Mouse (Mus musculus) gastrocnemius, adult 18-20 months (tissue): ENCODE measurements around the gene Rpl4. TPM values are rescaled to one million over a fixed set of nuclear protein-coding genes. Genes with fewer than 3 reads are reported as not detected.
"Not testable (repeated sequence)": the region's sequence is repeated elsewhere in the genome, so short reads cannot be mapped to it uniquely, and the experiment has no call there.

ENCODE experiments used
- DNase-seq: peaks from one replicate; pipeline ENCODE4 v3.0.0; 2021; ENCODE audit warnings: low spot score
- long read RNA-seq, 2 experiments: library from polyadenylated mRNA; stranded (forward); transcript quantifications; one replicate each; pipeline ENCODE4 v2.0.0; 2021
- total RNA-seq, 2 experiments: library from RNA; stranded (reverse); gene quantifications; 2 replicates each; pipeline ENCODE4 v1.2.3; 2021

Rpl4 gene
- 100 to 1,000 TPM; 623 to 643 TPM for total RNA-seq
- long read RNA-seq, experiment 1, transcript Rpl4-202 (4 exons, 596 nt), result minor isoform, 5 of 682 reads
- long read RNA-seq, experiment 1, transcript Rpl4-201 (10 exons, 1,538 nt), result major isoform, 618 of 682 reads
- long read RNA-seq, experiment 1, partial matches to known transcripts, result 53 of 682 reads
- long read RNA-seq, experiment 1, other reads (novel, unspliced or antisense), result 6 of 682 reads
- long read RNA-seq, experiment 2, transcript Rpl4-202 (4 exons, 596 nt), result minor isoform, 8 of 639 reads
- long read RNA-seq, experiment 2, transcript Rpl4-201 (10 exons, 1,538 nt), result major isoform, 564 of 639 reads
- long read RNA-seq, experiment 2, partial matches to known transcripts, result 62 of 639 reads
- long read RNA-seq, experiment 2, other reads (novel, unspliced or antisense), result 5 of 639 reads

DNA sequence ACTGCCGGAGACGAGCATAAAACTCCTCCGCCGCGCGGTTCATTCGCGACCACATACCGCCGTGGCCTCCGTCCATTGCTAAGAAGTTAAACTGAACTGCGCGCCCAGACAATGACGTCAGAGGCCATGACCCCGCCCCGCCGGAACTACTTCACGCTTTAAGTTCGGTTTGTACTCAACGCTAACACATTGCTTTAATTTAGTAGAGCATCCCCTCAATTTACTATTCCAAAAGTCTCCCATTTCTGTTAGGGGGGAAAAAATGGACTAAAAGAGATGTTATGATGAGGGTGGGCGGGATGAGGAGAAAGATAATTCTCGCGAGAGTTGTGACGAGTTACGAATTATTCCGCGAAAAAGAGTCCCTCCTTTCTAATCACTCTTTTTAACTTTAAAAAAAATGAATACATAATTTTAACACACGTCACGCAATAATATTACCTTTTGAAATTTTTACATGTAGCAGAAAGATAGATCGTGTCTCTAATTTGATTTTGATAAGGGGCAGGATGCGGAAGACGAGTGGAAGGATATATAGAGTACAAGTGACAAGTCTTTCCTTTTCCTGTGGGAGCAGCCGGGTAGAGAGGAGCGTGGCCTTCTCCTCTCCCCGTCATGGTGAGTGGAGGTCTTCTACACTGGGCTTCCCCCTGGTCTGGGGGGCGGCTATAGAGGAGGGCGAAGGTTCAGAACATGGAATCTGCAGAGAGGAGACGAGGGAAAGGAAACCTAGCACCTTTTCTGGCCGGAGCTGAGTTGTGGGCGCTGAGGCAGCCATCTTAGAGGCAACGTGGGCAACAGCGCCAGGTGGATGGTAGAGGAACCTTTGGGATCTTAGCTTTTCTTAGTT lies at the start of gene Rpl4, which contains the start of gene Zwilch:
Rpl4 (plus strand) TSS at position 560 of the 850 bp plus-strand sequence.
Zwilch (minus strand) TSS at position 289 of the 850 bp plus-strand sequence.
- peak; percentile 83 for DNase-seq

DNA sequence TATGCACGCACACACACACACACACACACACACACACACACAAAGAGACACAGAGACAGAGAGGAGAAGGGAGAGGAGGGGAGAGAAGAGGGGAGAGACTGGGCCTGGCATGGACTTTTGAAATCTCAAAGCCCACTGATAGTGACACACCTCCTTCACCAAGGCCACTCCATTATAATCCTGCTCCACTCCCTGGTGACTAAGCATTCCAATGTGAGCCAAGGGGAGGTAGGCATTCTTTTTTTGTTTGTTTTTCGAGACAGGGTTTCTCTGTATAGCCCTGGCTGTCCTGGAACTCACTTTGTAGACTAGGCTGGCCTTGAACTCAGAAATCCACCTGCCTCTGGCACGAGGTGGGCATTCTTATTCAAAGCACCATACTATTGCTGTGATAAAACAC lies 48.3 kb upstream of the Rpl4 start:
- DNase-seq, result not testable (repeated sequence)

DNA sequence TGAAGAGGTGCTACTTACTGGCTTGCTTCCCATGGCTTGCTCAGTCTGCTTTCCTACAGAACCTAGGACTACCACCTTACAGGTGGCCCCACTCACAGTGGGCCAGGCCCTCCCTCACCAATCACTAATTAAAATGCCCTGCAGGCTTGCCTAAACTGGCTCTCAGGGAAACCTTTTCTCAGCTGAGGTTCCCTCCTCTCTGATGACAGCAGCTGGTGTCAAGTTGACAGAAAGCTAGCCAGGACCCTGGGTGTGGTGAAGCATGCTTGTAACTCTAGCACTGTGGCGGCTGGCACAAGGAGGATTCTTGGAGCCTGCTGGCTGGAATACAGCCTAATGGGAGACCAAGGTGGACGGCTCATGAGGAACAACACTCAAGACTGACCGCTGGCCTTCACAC lies 47.9 kb upstream of the Rpl4 start:
- DNase-seq, result peak; percentile 74

DNA sequence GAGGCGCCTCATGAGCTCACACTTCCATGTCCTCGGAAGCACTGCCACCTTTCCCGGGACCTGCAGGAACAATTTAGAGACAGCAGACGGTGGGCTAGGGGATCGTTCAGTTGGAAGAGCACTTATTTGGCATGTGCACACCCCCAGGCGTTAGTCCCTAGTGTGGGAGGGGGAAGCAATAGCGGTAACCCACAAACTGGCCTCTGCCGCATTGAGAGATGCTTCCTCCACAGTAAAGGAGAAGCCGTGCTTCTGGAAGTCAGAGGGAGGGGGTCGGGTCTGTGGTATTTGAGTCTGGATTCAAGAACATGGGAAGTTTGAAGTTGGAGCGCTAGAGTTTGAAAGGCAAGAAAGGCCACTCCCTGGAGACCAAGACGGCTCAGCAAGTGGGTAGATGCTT lies 47.1 kb upstream of the Rpl4 start:
- DNase-seq, result no peak

DNA sequence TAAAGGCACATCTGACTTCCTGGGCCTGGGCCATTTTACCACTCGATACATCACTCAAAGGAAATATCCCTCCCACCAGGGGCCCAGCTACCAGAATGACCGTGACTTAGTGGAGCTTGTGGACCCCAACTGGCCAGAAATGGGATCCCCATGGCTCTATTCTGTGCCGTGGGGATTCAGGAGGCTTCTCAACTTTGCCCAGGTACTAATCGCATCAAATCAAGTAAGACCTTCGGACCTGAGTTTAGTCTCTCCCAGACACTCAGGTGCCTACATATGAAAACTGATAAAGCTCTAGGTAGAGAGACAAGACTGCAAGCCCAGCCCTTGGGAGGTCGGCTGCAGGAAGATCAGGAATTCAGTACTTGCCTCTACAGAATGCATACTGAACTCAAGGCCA lies 41.6 kb upstream of the Rpl4 start:
- DNase-seq, result no peak

DNA sequence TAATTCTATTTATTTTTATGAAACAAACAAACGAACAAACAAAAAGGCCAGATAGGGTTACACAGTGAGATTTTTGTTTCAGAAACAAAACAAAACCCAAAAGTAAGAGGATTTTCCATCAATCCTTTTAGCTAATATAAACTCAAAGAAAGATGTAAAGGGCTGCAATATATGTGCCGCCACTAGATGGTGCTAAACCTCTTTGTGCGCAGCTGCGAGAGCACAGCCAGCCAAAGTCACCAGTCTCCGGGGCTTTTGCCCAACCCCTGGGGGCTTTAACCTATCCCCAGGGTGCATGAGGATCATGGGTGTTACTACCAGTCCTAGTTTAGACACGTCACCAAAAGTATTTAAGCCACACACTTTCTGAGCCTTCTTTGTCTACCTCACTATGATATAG lies 34.3 kb upstream of the Rpl4 start:
- DNase-seq, result peak; percentile 32

DNA sequence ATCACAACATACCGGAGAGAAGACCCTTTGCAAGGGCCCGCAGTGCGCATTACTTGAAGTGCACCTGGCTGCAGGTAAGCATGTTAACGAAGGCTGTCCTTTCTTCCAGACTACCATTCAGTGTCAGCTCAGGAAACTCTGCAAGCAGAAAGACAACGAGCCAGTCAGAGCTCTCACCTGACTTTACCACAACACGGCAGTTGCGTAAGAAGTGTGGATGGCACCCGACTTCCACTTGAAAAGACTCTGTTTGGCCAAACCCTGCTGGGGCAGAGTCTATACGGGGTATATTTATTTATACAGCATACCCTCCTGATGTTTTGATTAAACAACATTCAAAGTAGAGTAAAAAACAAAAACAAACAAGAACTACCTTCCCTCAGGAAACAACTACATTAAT lies 33.3 kb upstream of the Rpl4 start:
- DNase-seq, result no peak

DNA sequence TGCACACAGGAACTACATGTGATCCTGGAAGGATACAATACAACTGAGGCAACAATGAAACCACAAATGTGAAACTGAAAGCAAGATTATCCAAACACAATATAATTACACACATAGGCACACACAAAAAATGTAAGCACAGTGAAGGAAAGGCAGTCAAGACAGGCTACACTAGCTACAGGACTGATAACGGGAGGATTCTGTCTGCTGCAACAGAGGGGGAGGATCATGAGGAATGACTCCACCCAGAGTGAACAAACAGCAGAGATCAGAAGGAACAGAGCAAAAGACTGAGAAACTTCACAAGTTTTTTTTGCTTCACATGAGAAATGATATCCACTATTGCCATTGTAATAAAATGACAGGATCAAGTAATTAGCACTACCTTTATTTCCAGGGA lies 16.5 kb upstream of the Rpl4 start:
- DNase-seq, result no peak

DNA sequence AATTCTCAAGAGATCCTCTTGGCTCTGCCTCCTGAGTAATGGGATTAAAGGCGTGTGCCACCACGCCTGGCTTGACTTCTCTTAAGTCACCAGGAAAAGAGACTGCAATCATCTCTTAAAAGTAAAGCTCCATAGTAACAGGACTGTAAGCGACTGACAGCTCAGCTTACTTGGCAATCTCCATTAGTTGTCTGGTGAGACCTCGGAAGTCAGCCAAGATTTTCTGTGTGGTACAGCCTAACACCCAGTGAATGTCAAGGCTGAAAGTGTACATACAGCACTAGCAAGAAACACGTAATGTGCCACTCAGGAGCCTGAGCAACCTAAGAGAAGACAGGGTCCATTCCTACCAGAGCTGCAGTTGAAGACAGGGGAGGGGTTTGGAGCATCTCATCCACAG lies 12.7 kb upstream of the Rpl4 start:
- no peak for DNase-seq

DNA sequence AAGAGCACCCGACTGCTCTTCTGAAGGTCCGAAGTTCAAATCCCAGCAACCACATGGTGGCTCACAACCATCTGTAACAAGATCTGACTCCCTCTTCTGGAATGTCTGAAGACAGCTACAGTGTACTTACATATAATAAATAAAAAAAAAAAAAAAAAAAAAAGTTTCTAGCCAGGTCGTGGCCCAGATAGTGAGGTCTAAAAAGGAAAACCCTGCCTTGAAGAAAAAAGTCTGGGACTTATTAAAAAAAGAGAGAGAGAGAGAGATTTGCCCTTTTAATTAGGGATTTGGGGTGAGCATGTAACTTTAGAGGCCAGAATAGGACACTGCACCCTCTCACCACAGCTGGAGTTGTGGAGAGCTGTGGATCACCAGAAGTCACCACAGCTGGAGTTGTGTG lies 3.2 kb upstream of the Rpl4 start:
- not testable (repeated sequence) for DNase-seq

DNA sequence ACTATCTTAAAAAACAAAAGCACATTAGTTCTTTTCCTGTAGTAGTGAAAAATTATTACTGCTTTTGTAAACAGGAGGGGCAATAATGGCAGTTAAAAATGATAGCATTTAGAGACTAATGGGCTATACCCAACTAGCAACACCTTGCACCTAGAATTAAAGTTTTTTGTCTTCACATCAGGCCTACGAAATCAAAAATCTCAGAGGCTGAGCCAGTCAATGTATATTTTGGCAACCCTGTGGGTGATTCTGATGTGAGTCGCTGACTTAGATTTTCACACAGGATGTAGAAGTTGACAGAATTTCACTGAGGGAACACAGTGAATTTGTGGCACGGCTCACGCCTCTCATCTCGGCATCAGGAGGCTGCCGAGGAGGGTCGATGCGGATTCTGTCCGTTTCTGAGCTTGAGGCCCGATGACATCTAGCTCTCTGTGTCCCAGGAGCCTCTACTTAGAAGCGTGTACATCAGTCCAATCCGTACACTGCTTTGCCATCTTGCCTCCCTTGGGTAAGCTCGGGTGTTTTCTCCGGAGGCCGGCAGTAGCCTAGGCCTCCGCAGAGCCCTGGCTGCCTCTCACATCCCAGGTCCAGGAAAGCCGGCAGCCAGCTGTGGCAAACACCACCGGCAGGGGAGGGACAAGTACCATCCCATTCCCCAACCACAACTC lies 895 bp upstream of the Rpl4 start:
- no peak for DNase-seq

DNA sequence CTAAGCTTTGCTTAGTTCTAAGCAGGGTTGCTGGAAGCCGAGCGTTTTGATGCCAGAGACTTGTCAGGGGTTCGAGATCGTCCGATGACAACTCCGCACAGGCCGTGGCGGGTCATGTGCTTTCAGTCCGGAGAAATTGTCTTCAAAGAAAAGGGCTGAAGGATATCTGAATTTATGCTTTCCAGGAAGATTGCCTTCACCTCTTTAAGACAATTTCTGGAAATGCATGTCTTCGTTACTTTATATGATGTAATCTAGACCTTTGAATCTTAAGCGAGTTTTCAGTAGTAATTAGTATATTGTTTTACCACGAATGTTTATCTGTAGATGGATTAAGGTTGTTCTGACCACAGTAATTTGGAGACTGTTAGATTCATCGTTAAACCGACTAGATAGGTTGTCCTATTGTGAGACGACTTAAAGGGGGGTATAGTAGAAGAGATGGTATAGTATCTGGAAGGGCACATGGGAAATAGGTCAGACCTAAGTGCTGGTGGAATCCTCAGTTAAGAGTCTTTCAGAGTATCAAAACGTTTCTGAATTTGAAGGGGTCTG lies 568 bp downstream of the Rpl4 start:
- DNase-seq, result no peak

DNA sequence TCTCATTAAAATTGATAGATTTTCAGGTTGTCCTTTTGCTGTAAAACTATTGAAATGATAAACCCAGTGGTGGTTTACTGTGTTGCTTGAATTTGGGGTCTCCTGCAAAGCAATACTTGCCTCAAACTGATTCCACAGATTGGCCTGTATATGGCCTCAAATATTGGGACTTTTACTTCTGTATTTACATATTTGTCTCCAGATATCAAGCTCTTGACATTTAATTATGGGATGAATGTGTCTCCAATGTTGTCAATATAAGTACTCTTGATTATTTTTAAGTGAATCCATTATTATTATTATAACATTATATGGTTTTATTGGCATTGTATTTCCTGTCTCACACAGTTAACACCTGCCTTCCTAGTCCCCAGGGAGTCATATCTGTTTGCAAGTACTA lies 1.2 kb downstream of the Rpl4 start:
- DNase-seq, result no peak

DNA sequence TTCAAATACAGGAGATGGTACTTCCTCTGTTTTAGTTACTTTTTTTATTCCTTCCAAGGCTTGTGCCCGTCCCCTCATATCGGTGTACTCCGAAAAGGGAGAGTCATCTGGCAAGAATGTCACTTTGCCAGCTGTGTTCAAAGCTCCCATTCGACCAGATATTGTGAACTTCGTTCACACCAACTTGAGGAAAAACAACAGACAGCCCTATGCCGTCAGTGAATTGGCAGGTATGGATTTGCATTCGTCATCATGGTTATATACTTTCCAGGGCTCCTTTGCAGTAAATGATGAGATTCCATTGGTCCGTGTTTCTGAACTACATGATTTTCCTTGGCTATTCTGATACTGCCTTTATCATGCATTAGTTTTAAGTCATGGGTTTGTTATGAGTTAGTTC lies 1.6 kb downstream of the Rpl4 start:
- no peak for DNase-seq

DNA sequence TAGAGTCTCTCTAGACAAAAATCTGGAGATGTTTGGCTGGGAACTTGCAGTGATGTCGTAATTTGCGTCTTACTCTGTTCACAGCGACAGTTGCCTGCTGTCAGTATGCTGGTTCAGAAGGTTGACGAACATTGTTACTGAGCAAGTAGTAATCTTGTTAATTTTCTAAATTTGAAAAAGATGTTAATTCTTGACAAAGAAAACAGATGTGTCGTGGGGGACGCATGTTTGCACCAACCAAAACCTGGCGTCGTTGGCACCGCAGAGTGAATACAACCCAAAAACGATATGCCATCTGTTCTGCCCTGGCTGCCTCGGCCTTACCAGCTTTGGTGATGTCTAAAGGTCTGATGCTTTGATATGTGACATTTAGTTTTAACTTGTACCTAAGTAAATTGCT lies 2.2 kb downstream of the Rpl4 start:
- no peak for DNase-seq

DNA sequence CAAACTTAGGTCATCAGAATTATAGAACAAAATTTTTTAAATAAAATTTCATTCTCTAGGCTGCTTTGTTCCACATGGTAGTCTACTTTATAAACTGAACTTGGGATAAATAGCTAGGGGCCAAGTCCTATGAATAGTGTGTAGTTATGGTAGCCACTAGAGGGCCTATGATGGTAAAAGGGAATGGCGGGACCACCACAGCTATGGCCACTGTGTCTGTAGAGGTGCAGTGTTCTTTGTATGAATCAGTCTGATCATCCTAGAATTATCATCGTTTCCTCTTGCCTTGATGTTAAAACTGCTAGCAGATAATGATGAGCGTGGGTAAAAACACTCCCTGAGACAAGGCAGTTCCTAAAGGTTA lies 5.4 kb downstream of the Rpl4 start:
- no peak for DNase-seq

DNA sequence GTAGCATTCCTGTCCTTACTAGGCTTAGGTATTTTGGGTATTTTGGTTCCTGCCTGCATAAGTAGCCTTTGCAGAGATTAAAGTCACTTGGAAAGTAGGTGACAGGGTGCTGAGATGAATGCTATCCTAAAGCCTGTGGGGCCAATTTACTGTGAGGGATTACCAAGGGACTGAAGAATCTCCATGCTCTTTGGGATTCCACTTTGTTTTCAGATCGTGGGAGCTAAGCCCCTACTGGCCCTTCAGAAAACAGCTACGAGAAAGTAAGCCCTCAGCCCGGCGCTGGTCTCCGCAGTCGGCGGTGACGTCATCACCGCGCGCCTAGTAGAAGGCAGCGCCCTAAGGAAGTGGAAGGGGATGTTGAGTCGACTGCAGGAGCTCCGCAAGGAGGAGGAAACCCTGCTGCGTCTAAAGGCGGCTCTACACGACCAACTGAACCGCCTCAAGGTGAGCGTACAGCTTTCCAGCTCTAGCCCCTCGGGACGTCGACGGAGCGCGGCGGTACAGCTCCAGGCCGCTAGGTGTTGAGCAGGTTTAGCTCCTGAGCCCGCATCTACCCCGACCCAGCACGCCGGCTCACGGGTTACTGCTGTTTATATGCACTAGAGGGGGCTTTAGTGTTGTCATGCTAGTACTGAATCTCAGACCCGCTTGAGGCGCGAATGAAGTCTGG lies 5.9 kb downstream of the Rpl4 start, which contains the start of gene Snapc5:
Snapc5 (plus strand) TSS at position 301 of the 673 bp plus-strand sequence.
- peak; percentile 85 for DNase-seq

DNA sequence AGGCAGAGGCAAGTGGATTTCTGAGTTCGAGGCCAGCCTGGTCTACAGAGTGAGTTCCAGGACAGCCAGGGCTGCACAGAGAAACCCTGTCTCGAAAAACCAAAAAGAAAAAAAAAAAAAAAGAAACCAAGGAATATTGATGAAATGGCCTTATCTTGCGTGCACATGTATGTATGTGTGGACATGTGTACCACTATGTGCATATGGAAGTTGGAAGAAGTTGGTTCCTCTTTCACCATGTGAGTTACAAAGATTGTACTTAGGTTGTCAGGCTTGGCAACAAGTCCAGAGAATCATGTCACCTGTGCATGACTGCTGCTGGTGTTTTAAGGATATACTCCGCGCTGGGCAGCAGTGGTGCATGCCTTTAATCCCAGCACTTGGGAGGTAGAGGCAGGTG lies 10.1 kb downstream of the Rpl4 start:
- not testable (repeated sequence) for DNase-seq

DNA sequence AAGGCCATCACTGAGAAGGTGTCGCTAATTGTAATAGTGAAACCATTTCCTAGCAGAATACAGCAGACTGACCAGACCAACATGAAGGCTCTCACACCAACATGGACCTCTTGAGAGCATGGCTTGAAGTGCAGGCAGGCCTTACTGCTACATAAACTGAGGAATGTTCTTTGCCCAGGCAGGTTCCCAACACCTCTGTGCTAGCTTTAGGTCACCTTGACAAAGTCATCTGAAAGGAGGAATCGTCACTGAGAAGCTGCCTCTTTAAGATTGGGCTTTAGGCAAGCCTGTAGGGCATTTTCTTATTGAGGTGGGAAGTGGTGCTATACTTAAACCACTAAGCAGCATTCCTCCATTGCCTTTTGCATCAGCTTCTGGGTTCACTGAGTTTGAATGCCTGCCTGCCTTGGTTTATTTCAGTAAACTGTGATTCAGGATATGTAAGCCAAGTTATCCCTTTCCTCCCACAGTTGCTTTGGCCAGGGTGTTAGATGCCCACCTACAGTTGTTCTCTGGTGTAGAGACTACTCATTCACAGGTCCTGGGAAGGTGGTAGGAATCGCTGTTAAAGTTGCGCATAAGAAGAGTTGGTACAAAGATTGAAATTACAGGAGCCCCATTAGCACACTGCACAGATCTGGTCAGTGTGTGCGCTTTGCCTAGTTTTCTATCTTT lies 11.1 kb downstream of the Rpl4 start:
- no peak for DNase-seq

DNA sequence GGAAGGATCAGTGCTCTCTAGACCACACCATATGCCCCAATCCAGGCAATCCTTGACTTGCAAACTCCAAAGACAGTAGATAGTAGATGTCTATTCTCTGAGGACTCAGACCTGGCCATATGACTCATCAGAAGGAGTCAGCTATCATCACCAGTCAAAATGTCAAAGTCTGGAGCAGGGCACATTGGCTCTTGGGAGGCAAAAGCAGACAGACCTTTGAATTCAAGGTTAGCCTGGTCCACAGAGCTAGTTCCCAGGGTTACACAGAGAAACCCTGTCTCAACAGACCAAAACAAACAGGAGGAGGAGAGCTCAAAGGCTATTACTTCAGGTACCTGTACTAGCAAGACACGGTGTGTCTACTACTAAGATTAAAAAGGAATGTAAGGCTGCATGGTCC lies 20.7 kb downstream of the Rpl4 start:
- DNase-seq, result no peak

DNA sequence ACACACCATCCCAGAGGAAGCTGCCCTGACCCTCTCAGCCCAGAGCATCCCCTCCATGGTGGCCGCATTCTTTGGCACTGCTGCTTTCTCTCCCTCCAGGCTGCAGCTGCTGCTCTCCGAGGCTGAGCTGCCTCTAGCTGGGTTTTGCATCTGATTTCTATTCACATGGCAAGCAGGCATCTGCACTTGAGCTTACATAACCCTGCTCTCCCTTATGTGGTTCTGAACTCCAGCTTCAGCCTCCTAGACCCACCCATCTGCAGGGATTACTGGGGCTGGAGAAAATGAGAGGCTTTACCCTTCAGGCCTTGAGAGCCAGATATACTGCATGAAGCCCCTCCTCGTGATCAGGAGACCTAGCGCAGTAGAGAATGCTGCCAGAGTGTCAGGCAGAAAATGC lies 22.4 kb downstream of the Rpl4 start:
- no peak for DNase-seq
